Mouse (Mus musculus): ENCODE results near the gene Magea8.
"Not testable (repeated sequence)": the region's sequence is repeated elsewhere in the genome, so short reads cannot be mapped to it uniquely, and the experiment has no call there.

The Magea8 gene

GRCm38 (mm10) chrX:154995750-154996149 is at the start of gene Magea8:
Magea8 (minus strand) TSS chrX:154995850.
- DNase-seq (ENCODE audit: low read depth, low spot score), result not testable (repeated sequence)

- DNase-seq (ENCODE audit: low read depth, low spot score), result not testable (repeated sequence)
These were observed 46.2 kb downstream of the Magea8 start, which contains the start of gene Magea3 for GRCm38 (mm10) chrX:154949405-154949804. Magea3 (minus strand) TSS chrX:154949505.

GRCm38 (mm10) chrX:154935887-154936286 is 59.8 kb downstream of the Magea8 start, which contains the start of gene Magea6:
Magea6 (minus strand) TSS chrX:154935987.
- not testable (repeated sequence) for DNase-seq (ENCODE audit: low read depth, low spot score)
